Mouse (Mus musculus) heart, embryonic 12.5 days (tissue): ENCODE results near the gene Cers4. TPM values are rescaled to one million over a fixed set of nuclear protein-coding genes. Genes with fewer than 3 reads are reported as not detected.
A peak's percentile ranks its signal among the peaks of the same experiment; 100 is the strongest.

ENCODE experiments used
- ATAC-seq: fragments of 200-750 bp; cut with Nextera tagmentation; 2 replicates; pipeline ENCODE4 v1.8.0; 2017; ENCODE audit warnings: moderate TSS enrichment, moderate library complexity; ENCODE audit not compliant: insufficient number of reproducible peaks, low FRiP score
- H3K27ac ChIP-seq: fragments of 300-500 bp; sonication (generic); 2 replicates; pipeline ENCODE4 v1.5.1; 2016; ENCODE audit warnings: mild to moderate bottlenecking, moderate library complexity; ENCODE audit not compliant: poor library complexity, severe bottlenecking
- H3K27me3 ChIP-seq: fragments of 300-500 bp; sonication (generic); replicated peaks from 2 replicates; pipeline ENCODE4 v1.6.1; 2016; ENCODE audit warnings: mild to moderate bottlenecking, moderate library complexity
- H3K36me3 ChIP-seq: fragments of 300-500 bp; sonication (generic); 2 replicates; pipeline ENCODE4 v1.6.1; 2016; ENCODE audit warnings: mild to moderate bottlenecking, moderate library complexity
- H3K4me1 ChIP-seq: fragments of 300-500 bp; sonication (generic); replicated peaks from 2 replicates; pipeline ENCODE4 v1.6.1; 2016; ENCODE audit warnings: mild to moderate bottlenecking
- H3K4me2 ChIP-seq: fragments of 300-500 bp; sonication (generic); 2 replicates; pipeline ENCODE4 v1.6.1; 2016; ENCODE audit warnings: mild to moderate bottlenecking, moderate library complexity
- H3K4me3 ChIP-seq: fragments of 300-500 bp; sonication (generic); 2 replicates; pipeline ENCODE4 v1.5.1; 2016; ENCODE audit warnings: mild to moderate bottlenecking
- H3K9ac ChIP-seq: fragments of 300-500 bp; sonication (generic); 2 replicates; pipeline ENCODE4 v1.6.1; 2016; ENCODE audit warnings: mild to moderate bottlenecking, moderate library complexity
- H3K9me3 ChIP-seq: fragments of 300-500 bp; sonication (generic); replicated peaks from 2 replicates; pipeline ENCODE4 v1.6.1; 2016; ENCODE audit warnings: mild to moderate bottlenecking, moderate library complexity
- WGBS: fragments of 180-500 bp; shearing (Covaris S2); methylation state at CpG from one replicate; pipeline ENCODE4 v1.1.7; 2016; 5-methylcytosine and 5-hydroxymethylcytosine counted together
- polyA plus RNA-seq: library from polyadenylated mRNA; unstranded; fragments of >200 nt; fragmentation: Nextera tagmentation; extraction: Ambion mirVana; gene quantifications from 2 replicates; pipeline ENCODE4 v1.2.1, GENCODE M21; 2016

Cers4 gene
- polyA plus RNA-seq, 1 experiment from 2014 or later = 40.7 TPM

DNA sequence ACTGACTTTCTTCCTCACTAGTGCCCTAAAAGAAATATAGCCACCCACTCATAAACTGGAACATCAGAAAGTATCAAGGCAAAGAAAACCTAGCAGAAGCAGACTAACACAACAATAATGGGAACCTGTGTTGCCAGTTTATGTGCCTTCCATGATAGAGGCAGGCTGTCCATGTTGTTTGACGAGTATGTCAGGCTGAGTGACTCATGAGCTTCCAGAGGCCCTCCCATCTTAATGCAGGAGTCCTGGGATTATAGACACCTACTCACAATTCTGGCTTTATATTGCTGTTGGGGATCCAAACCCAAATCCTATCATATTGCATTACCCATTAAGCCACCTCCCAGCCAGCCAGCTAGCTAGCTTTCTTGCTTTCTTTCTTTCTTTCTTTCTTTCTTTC, 12.5 kb downstream of the Cers4 start:
- Histone ChIP-seq H3K36me3 (peaks cover 29% of the 10 kb centered on the region), H3K4me2 (no peak overlapping the region), H3K9me3 (no peaks in the 10 kb centered on the region), H3K27ac (no peak overlapping the region), H3K9ac (no peak overlapping the region), H3K27me3 (no peaks in the 10 kb centered on the region), H3K4me3 (no peak overlapping the region), H3K4me1 (peaks cover 43% of the 10 kb centered on the region)
- 81% methylated on average over 1 of the region's 1 CpGs for WGBS
- ATAC-seq = no peak

DNA sequence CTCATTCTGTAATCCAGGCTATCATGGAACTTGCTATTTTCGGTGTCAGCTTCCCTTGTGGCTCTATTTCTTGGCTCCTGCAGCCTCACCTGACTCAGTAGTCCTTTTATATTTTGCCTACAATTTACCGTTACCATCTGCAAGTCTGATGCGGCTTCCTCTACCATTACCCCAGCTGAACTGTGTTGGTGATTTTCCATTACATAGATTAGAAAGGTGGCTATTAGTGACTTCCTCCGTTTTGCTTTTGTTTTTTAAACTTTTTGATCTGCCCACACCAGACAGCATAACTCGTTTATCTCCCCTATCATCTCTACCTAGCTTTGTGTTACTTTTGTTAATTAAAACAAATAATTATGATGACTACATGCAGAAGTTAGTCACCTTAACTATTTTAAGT, 14.7 kb downstream of the Cers4 start:
- Histone ChIP-seq H3K36me3 (peaks cover 14% of the 10 kb centered on the region), H3K4me2 (no peak overlapping the region), H3K27me3 (no peaks in the 10 kb centered on the region), H3K9me3 (no peaks in the 10 kb centered on the region), H3K4me1 (peaks cover 61% of the 10 kb centered on the region), H3K27ac (no peak overlapping the region), H3K4me3 (no peak overlapping the region), H3K9ac (no peak overlapping the region)
- WGBS = 64% methylated on average over 5 of the region's 5 CpGs
- no peak for ATAC-seq

DNA sequence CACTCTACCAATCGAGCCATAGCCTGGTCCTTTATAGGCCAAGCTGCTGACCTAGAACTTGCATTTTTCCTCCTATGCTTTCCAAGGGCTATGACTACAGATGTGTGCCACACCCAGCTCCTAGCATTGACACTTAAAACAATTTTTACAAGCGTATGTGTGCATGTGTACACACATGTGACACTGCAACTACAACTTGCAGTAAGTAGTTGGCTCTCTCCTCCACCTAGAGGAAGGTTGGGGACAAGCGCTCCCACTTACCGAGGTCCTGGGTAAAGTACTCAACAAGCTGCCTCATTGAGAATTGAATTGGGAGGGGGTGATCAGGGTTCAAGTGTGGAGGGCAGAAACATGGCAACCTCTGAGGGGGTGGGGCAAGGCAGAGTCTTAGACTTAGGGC, 18.0 kb downstream of the Cers4 start:
- Histone ChIP-seq H3K4me1 (peaks cover 79% of the 10 kb centered on the region), H3K9ac (no peak overlapping the region), H3K4me2 (no peak overlapping the region), H3K9me3 (no peaks in the 10 kb centered on the region), H3K27me3 (no peaks in the 10 kb centered on the region), H3K36me3 (peaks cover 8% of the 10 kb centered on the region; the same call in 1 of the 2 replicates), H3K4me3 (no peak overlapping the region), H3K27ac (peak overlapping the region; percentile 98)
- WGBS = 80% methylated on average over 4 of the region's 4 CpGs
- ATAC-seq = no peak

DNA sequence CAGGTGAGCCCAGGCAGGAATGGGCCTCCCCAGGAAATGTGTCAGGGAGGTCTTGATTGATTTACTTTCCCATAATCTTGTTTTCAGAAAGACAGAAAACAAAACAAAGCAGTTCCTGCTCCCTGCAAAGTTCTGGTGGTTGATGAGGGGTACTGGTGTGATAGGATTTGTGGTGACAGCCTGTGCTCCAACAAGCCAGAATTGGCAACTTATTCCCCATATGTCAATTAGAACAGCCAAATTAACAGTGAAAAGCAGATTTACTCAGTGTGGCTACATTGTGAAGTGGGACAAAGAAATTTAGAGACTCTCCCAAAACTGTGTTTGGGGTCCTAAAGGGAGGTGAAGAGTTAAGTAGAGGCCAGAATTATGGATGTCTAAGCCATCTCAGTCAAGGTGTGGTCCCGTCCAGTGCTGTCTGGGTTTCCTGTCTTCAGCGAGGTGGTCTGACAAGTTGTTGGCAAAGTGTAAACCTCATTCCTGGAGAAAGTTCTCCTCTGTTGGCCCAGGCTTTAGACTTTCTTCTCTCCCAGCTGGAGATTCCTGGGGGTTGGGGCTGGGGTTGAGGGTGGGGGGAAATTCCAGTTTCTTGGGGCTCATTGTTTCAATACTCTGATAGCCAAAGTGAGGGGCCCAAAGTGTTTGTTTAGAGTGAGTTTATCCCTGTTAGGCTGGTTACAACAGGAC, 18.7 kb downstream of the Cers4 start:
- Histone ChIP-seq H3K9ac (no peak overlapping the region; the same call in 1 of the 2 replicates), H3K27me3 (no peaks in the 10 kb centered on the region), H3K4me2 (peak overlapping the region; percentile 54), H3K4me3 (no peak overlapping the region), H3K27ac (peak overlapping the region; percentile 98), H3K9me3 (no peaks in the 10 kb centered on the region), H3K36me3 (peaks cover 11% of the 10 kb centered on the region; the same call in 1 of the 2 replicates), H3K4me1 (peaks cover 74% of the 10 kb centered on the region)
- 10% methylated on average over 2 of the region's 2 CpGs for whole genome bisulfite sequencing
- ATAC-seq = peak; percentile 3

DNA sequence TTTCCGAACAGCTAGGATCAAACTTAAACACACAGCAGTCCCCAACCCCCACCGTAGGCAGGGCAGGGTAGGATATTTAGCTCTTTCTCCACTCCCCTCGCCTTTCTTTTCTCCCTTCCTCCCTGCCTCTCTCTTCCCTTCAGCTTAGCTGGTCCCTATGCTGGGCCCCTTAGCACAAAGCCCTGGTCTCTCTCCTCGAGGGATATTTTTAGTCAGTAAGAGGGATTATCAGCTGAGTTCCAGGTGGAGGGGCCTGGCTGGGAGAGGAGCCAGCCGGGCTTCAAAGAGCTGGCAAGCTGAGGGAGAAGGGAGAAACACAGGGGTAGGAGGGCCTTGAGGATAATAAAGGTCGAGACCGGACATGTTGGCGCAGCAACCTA, 19.3 kb downstream of the Cers4 start:
- H3K9ac ChIP-seq = no peak overlapping the region
- ATAC-seq = peak; percentile 89

DNA sequence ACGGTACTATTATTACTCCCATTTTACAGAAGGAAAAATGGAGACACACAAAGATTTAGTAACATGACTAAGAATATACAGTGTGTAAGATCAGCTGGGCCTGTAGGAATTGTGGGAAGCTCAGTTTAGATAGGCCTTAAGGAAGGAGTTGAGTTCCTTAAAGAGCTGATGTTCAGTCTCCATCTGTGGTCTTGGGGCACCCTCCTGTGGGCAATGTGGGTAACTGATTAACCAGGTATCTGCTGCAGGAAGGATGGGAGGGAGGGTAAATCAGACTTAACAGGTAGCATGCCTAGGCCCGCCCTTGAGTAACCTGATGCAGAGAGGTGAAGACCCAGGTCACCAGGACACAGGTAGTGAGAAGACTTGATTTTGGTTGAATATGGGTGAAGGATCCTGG, 23.3 kb downstream of the Cers4 start:
- 88% methylated on average over 2 of the region's 2 CpGs for WGBS
- Histone ChIP-seq H3K4me3 (no peak overlapping the region), H3K9ac (no peak overlapping the region), H3K36me3 (peaks cover 57% of the 10 kb centered on the region), H3K27ac (no peak overlapping the region), H3K4me1 (peaks cover 38% of the 10 kb centered on the region), H3K9me3 (no peaks in the 10 kb centered on the region), H3K27me3 (no peaks in the 10 kb centered on the region), H3K4me2 (no peak overlapping the region)
- no peak for ATAC-seq

More for the DNA sequence above, 19.3 kb downstream of the Cers4 start:
- Histone ChIP-seq H3K4me2 (peak overlapping the region; percentile 54), H3K4me1 (peaks cover 70% of the 10 kb centered on the region), H3K27me3 (no peaks in the 10 kb centered on the region), H3K9me3 (no peaks in the 10 kb centered on the region), H3K4me3 (no peak overlapping the region), H3K27ac (peak overlapping the region; percentile 98), H3K36me3 (peaks cover 17% of the 10 kb centered on the region)
- 10% methylated on average over 8 of the region's 8 CpGs for WGBS

DNA sequence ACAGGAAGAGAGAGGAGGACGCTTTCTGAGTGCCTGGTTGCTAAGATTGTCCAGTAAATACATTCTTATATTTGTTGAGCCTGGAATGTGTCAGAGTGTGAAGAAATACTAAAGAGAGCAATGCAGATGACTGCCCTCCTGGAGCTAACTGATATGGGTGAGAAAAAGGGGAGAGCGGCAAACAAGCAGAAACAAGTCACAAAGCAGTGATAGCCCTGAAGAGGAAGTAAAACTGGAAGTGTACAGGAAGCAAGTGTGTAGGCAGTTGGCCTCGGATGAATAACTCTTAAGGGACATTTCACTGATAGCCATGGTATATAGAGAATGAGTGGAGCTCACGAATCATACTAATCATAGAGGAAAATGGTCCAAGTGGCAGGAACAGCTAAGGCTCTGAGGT, 28.6 kb downstream of the Cers4 start:
- ATAC-seq = no peak
- WGBS = 57% methylated on average over 4 of the region's 4 CpGs
- Histone ChIP-seq H3K9ac (no peak overlapping the region), H3K9me3 (no peaks in the 10 kb centered on the region), H3K4me3 (no peak overlapping the region), H3K27me3 (no peaks in the 10 kb centered on the region), H3K4me2 (no peak overlapping the region), H3K36me3 (peaks cover 90% of the 10 kb centered on the region), H3K4me1 (no peaks in the 10 kb centered on the region), H3K27ac (no peak overlapping the region)

DNA sequence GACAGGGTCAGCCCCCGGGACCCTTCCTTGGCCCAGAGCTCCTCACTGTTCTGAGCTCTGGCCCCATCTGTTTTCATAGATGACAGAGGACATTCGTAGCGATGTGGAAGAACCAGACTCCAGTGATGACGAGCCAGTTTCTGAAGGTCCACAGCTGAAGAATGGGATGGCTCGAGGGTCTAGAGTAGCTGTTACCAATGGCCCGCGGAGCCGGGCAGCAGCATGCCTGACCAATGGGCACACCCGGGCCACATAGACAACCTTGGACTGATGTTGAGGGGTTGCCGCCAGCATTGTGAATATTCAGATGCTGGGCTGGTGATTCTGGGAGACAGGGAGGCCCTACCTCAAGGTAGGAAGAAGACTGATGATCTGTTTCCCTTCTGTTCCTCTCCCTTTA, 30.7 kb downstream of the Cers4 start:
- ATAC-seq = no peak
- Histone ChIP-seq H3K4me2 (no peak overlapping the region), H3K27me3 (no peaks in the 10 kb centered on the region), H3K4me1 (no peaks in the 10 kb centered on the region), H3K36me3 (peaks cover 80% of the 10 kb centered on the region), H3K9me3 (no peaks in the 10 kb centered on the region), H3K9ac (no peak overlapping the region), H3K4me3 (no peak overlapping the region), H3K27ac (no peak overlapping the region)
- 84% methylated on average over 10 of the region's 10 CpGs for WGBS

Other genes starting within 250 kb of the Cers4 start
- 3.1 and 4.6 TPM in 2 replicates for gene Tgfbr3l, start 244.8 kb upstream of the Cers4 start, polyA plus RNA-seq
- gene Snapc2, start 239.9 kb upstream of the Cers4 start, polyA plus RNA-seq = 41.0 and 41.5 TPM in 2 replicates
- gene Ctxn1, start 233.8 kb upstream of the Cers4 start, polyA plus RNA-seq = 36.1 and 36.2 TPM in 2 replicates
- 59.0 and 66.8 TPM in 2 replicates for gene Timm44, start 217.1 kb upstream of the Cers4 start, polyA plus RNA-seq
- 12.2 and 14.0 TPM in 2 replicates for gene Ccl25, start 167.8 kb upstream of the Cers4 start, polyA plus RNA-seq
- gene Elavl1, start 167.6 kb upstream of the Cers4 start, polyA plus RNA-seq = 211 and 217 TPM in 2 replicates
- 8.4 and 9.5 TPM in 2 replicates for gene Zfp958, start 120.1 kb downstream of the Cers4 start, polyA plus RNA-seq